Mouse (Mus musculus): ENCODE results near the gene Otos. TPM values are rescaled to one million over a fixed set of nuclear protein-coding genes. Genes with fewer than 3 reads are reported as not detected.

The Otos gene
- total RNA-seq, 2 experiments from 2014 or later = not detected

- intact Hi-C loops (cut with DNase I) = no loop called here
- no peak for DNase-seq
These were observed 32.6 kb downstream of the Otos start for GRCm38 (mm10) chr1:92616046-92616445.

GRCm38 (mm10) chr1:92614516-92614915 is 34.1 kb downstream of the Otos start:
- no peak for DNase-seq
- intact Hi-C loops (cut with DNase I) = loop anchor here (2.0 to 5.0 kb wide), 2 partner anchors 32 to 1092 kb away; no protein-coding TSS in a partner anchor

GRCm38 (mm10) chr1:92613175-92613574 is 35.5 kb downstream of the Otos start:
- intact Hi-C loops (cut with DNase I) = loop anchor here (5.0 kb wide), 1 partner anchor 1091 kb away; no protein-coding TSS in a partner anchor
- no peak for DNase-seq

- intact Hi-C loops (cut with DNase I) = loop anchor here (1.0 to 5.0 kb wide), 4 partner anchors 90 to 1089 kb away; no protein-coding TSS in a partner anchor
- DNase-seq = peak; percentile 47
These were observed 37.6 kb downstream of the Otos start for GRCm38 (mm10) chr1:92611008-92611407.

- intact Hi-C loops (cut with DNase I) = no loop called here
- DNase-seq = no peak
These were observed 40.9 kb downstream of the Otos start for GRCm38 (mm10) chr1:92607711-92608110.

GRCm38 (mm10) chr1:92605482-92605881 is 43.2 kb downstream of the Otos start, which contains the start of gene Olfr1410:
Gene Olfr1410, plus strand, starts transcription at chr1:92605782.
- intact Hi-C loops (cut with DNase I) = no loop called here
- no peak for DNase-seq

GRCm38 (mm10) chr1:92596019-92596418 is 52.6 kb downstream of the Otos start:
- intact Hi-C loops (cut with DNase I) = no loop called here
- DNase-seq = no peak

Other genes with a start within 250 kb of the Otos start
- 1,000 to 10,000 TPM in 1 of 2 experiments, 100 to 1,000 TPM in 1; 980 to 1,105 TPM for gene Ndufa10, start 175.0 kb downstream of the Otos start, total RNA-seq (2021)
- not detected for gene Olfr1416, start 163.7 kb downstream of the Otos start, total RNA-seq (2021)
- not detected for gene Olfr1415, start 152.7 kb downstream of the Otos start, total RNA-seq (2021)
- not detected for gene Olfr1414, start 130.2 kb downstream of the Otos start, total RNA-seq (2021)
- not detected for gene Olfr1413, start 77.5 kb downstream of the Otos start, total RNA-seq (2021)
- not detected for gene Olfr1412, start 63.1 kb downstream of the Otos start, total RNA-seq (2021)
- gene Olfr1411, start 54.4 kb downstream of the Otos start, total RNA-seq (2021) = not detected
- gene Olfr1410, start 43.1 kb downstream of the Otos start, total RNA-seq (2021) = not detected
- gene Olfr12, start 31.1 kb downstream of the Otos start, total RNA-seq (2021) = not detected
- 100 to 1,000 TPM; 219 to 225 TPM for gene Cops9, start 6.9 kb downstream of the Otos start, total RNA-seq (2021)
- 100 to 1,000 TPM; 425 to 453 TPM for gene Gpc1, start 182.8 kb upstream of the Otos start, total RNA-seq (2021)

Measured in heart, postnatal 36 days (tissue).